In the genomic region with DNA sequence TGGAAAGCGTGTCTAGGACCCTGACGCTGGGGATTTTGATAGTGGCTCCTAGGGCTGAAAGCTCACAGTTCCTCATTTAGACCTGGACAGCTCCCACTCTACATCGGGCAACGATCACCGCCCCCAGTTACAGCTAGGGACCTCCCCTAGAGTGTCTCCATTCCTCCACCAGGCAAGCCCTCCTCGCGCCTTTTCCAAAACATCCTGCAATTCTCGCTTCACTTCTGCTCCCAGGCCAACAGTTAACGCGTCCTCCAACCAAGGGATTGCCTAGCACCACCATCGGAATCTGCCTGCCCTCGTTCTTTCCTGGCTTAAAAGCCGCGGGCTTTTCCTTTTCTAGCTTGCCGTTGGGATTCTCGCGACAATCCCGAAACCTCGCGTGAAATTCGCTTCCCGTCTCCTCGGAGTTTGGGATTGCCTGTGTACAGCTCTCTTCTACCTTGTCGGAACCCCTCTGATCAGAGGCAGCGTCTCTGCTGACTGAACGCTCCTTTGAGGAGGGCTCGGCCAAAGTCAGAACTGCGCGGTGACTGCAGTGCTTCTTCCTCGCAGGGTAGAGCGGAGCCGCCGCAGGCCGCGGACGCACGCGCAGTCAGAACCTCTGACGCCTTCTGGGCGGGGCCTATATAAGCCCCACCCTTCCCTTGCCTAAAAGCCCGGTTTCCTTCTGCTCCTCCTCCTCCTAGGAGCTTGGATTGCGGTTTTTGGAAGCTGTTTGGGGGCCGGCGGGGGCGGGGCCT, we compare ENCODE assay signal across 8 mouse cellular contexts. TPM values are rescaled to one million over a fixed set of nuclear protein-coding genes. Genes with fewer than 3 reads are reported as not detected.
DNase-seq lines count a peak whose midpoint lies in the region; ATAC-seq lines count a peak whose summit lies in the region.

A gene (plus strand): TSS at position 662 of the 743 bp plus-strand sequence.

- peak; percentile 71 for ATAC-seq in CD4-positive, CD25-positive, alpha-beta regulatory T cell, adult 4 months
- peak; percentile 83 for ATAC-seq in erythroid progenitor cell, adult 5-6 weeks (replicated peaks; ENCODE audit: low FRiP score, poor library complexity, severe bottlenecking)
- peak; percentile 86 for ATAC-seq in heart, embryonic 13.5 days (ENCODE audit: extremely low read depth, insufficient number of reproducible peaks, low FRiP score, low TSS enrichment)
- ATAC-seq in liver, embryonic 12.5 days: peak; percentile 86

- H3K27me3 ChIP-seq in heart, embryonic 13.5 days (replicated peaks): peaks cover 64% of the 10 kb centered on the region
- H3K27me3 ChIP-seq in liver, embryonic 12.5 days (replicated peaks): peaks cover 50% of the 10 kb centered on the region
- no peaks in the 10 kb centered on the region for H3K27me3 ChIP-seq in splenic B cell, adult 2 months (ENCODE audit: control insufficient read depth, insufficient read depth, low read length, poor library complexity, severe bottlenecking)

- H3K9ac ChIP-seq in heart, embryonic 13.5 days: peak within 1 kb of the TSS; percentile 92
- H3K9ac ChIP-seq in liver, embryonic 12.5 days: peak within 1 kb of the TSS; percentile 89

- H3K9me3 ChIP-seq in heart, embryonic 13.5 days: no peaks in the 10 kb centered on the region
- H3K9me3 ChIP-seq in liver, embryonic 12.5 days (replicated peaks): no peaks in the 10 kb centered on the region

- WGBS in heart, embryonic 13.5 days: under 1% methylated on average over 45 of the region's 45 CpGs
- WGBS in liver, embryonic 12.5 days (ENCODE audit: insufficient replicate concordance): under 1% methylated on average over 45 of the region's 45 CpGs

- DNase-seq in kidney, postnatal 10 days: peak; percentile 97
- peak; percentile 96 for DNase-seq in naive thymus-derived CD4-positive, alpha-beta T cell, adult 2 months (ENCODE audit: low read depth)
- peak; percentile 92 for DNase-seq in splenic B cell, adult 2 months (ENCODE audit: low read depth, low spot score)

- peak within 1 kb of the TSS; percentile 81 for H3K4me3 ChIP-seq in brown adipose tissue, adult 24 weeks (ENCODE audit: insufficient read depth, low read depth, low read length)
- H3K4me3 ChIP-seq in heart, embryonic 13.5 days: peak within 1 kb of the TSS; percentile 70
- peak within 1 kb of the TSS; percentile 71 for H3K4me3 ChIP-seq in liver, embryonic 12.5 days

- peak within 1 kb of the TSS; percentile 98 for H3K27ac ChIP-seq in brown adipose tissue, adult 24 weeks (replicated peaks; ENCODE audit: low read depth, low read length)
- peak within 1 kb of the TSS; percentile 95 for H3K27ac ChIP-seq in heart, embryonic 13.5 days (replicated peaks)
- peak within 1 kb of the TSS; percentile 92 for H3K27ac ChIP-seq in liver, embryonic 12.5 days

- no peaks in the 10 kb centered on the region for H3K36me3 ChIP-seq in heart, embryonic 13.5 days
- H3K36me3 ChIP-seq in liver, embryonic 12.5 days: no peaks in the 10 kb centered on the region
- H3K36me3 ChIP-seq in splenic B cell, adult 2 months (ENCODE audit: control insufficient read depth, insufficient read depth, low read length, poor library complexity, severe bottlenecking): no peaks in the 10 kb centered on the region

- peak within 1 kb of the TSS; percentile 97 for H3K4me2 ChIP-seq in heart, embryonic 13.5 days
- peak within 1 kb of the TSS; percentile 95 for H3K4me2 ChIP-seq in liver, embryonic 12.5 days

- H3K4me1 ChIP-seq in brown adipose tissue, adult 24 weeks (ENCODE audit: control insufficient read depth, insufficient read depth, insufficient read length, low read length): 0 out of 2 replicates have a peak, but pooled peaks cover 2% of the 10 kb centered on the region
- H3K4me1 ChIP-seq in heart, embryonic 13.5 days: peaks cover 51% of the 10 kb centered on the region
- peaks cover 45% of the 10 kb centered on the region for H3K4me1 ChIP-seq in liver, embryonic 12.5 days

RNA-seq across cellular contexts. Expression of the gene that starts here (rescaled TPM):
- 1 to 10 TPM in 1 of 2 experiments, under 1 TPM in 1; 0.76 to 1.2 TPM for polyA plus RNA-seq in CD4-positive, CD25-positive, alpha-beta regulatory T cell, adult 4 months (2017; shearing (Covaris generic))
- 5.4 and 8.8 TPM in 2 replicates for polyA plus RNA-seq in brown adipose tissue, adult 24 weeks (2012; ENCODE audit: insufficient read depth, insufficient read length, missing spikeins)
- not detected in 2 replicates for total RNA-seq in erythroid progenitor cell, adult 5-6 weeks (2015; ENCODE audit: low replicate concordance)
- not detected in 2 replicates for total RNA-seq in erythroid progenitor cell, adult 5-6 weeks (2017; ENCODE audit: low replicate concordance)
- 5.8 and 6.5 TPM in 2 replicates for polyA plus RNA-seq in heart, embryonic 13.5 days (2015; fragmentation: Nextera tagmentation; extraction: Ambion mirVana)
- 0.18 and 0.35 TPM in 2 replicates for polyA plus RNA-seq in liver, embryonic 12.5 days (2016; fragmentation: Nextera tagmentation; extraction: Ambion mirVana)

Comparison
In these comparisons a context has a peak if more than half of its experiments do, and no peak if none do; other contexts are left out.
1. Peak in every context shown above with its lines: DNase-seq, ATAC-seq, H3K4me3 ChIP-seq and H3K27ac ChIP-seq.
2. Peak in ATAC-seq in erythroid progenitor cell, adult 5-6 weeks; RNA of the gene not detected or under 1 TPM.
3. Peak in ATAC-seq, H3K4me3 ChIP-seq, H3K27ac ChIP-seq, H3K9ac ChIP-seq and H3K4me2 ChIP-seq in liver, embryonic 12.5 days; RNA of the gene not detected or under 1 TPM.